9 mouse cellular contexts compared by ENCODE assay signal in genomic region chr12:82394118-82394861, GRCm38 (mm10).
DNase-seq lines count a peak whose midpoint lies in the region; ATAC-seq lines count a peak whose summit lies in the region.
"Had no signal": no experiment of that assay in that cellular context is flagged by ENCODE, and none has a peak within 500 bp of the region (broad histone marks: within the 10 kb centered on the region; RNA-seq: fewer than 3 reads in every experiment).

No protein-coding gene starts in this region.

- peak; percentile 32 for DNase-seq in kidney, postnatal 14 days
- peak; percentile 16 for DNase-seq in A20 (ENCODE audit: low read depth, low spot score)
- peak; percentile 40 for DNase-seq in CD4-positive, CD25-positive, alpha-beta regulatory T cell, adult 2 months (ENCODE audit: low read depth, low spot score)
- DNase-seq in B cell, adult 2 months: no peak
- no peak for DNase-seq in layer of hippocampus, postnatal 25 days (ENCODE audit: extremely low spot score in 1 of 2, low spot score in 1 of 2)

- no peak overlapping the region for H3K4me3 ChIP-seq in kidney, embryonic 14.5 days (ENCODE audit: low read length)
- H3K4me3 ChIP-seq in intestine, embryonic 16.5 days (ENCODE audit: low read length): no peak overlapping the region
- H3K4me3 ChIP-seq: liver, embryonic 15.5 days had no signal

- H3K9ac ChIP-seq in kidney, embryonic 14.5 days (ENCODE audit: low read depth, low read length): no peak overlapping the region
- no peak overlapping the region for H3K9ac ChIP-seq in intestine, embryonic 16.5 days (ENCODE audit: low read depth, low read length)
- H3K9ac ChIP-seq: liver, embryonic 15.5 days had no signal

- no peak for ATAC-seq in kidney, embryonic 14.5 days (ENCODE audit: low FRiP score, low TSS enrichment)
- 0 out of 2 replicates have a peak, but pooled peaks have one; percentile 34 for ATAC-seq in intestine, embryonic 16.5 days
- ATAC-seq: hindbrain, postnatal 0 days had no signal

- peaks cover 14% of the 10 kb centered on the region for H3K4me1 ChIP-seq in kidney, embryonic 14.5 days (ENCODE audit: control insufficient read depth, insufficient read depth, low read length)
- peaks cover 17% of the 10 kb centered on the region for H3K4me1 ChIP-seq in intestine, embryonic 16.5 days (ENCODE audit: control insufficient read depth, insufficient read depth, low read length)

- peaks cover 9% of the 10 kb centered on the region for H3K36me3 ChIP-seq in kidney, embryonic 14.5 days (ENCODE audit: control insufficient read depth, insufficient read depth, low read length)
- no peaks in the 10 kb centered on the region; the same call in 1 of the 2 replicates for H3K36me3 ChIP-seq in intestine, embryonic 16.5 days (ENCODE audit: control insufficient read depth, insufficient read depth, low read length)
- H3K36me3 ChIP-seq: liver, embryonic 15.5 days had no signal

- H3K27ac ChIP-seq in kidney, embryonic 14.5 days (ENCODE audit: low read depth, low read length): no peak overlapping the region
- H3K27ac ChIP-seq in intestine, embryonic 16.5 days (ENCODE audit: low read length): peak overlapping the region; percentile 46
- H3K27ac ChIP-seq: hindbrain, postnatal 0 days; liver, embryonic 15.5 days had no signal

- H3K4me2 ChIP-seq in kidney, embryonic 14.5 days (replicated peaks; ENCODE audit: low read depth, low read length): no peak overlapping the region
- no peak overlapping the region for H3K4me2 ChIP-seq in intestine, embryonic 16.5 days (ENCODE audit: low read depth, low read length)
- H3K4me2 ChIP-seq: liver, embryonic 15.5 days had no signal

- 34% methylated on average over 8 of the region's 8 CpGs for WGBS in kidney, embryonic 14.5 days
- 38% methylated on average over 8 of the region's 8 CpGs for WGBS in intestine, embryonic 16.5 days

- H3K9me3 ChIP-seq in kidney, embryonic 14.5 days (ENCODE audit: control insufficient read depth, low read length): no peaks in the 10 kb centered on the region
- H3K9me3 ChIP-seq in intestine, embryonic 16.5 days (ENCODE audit: control insufficient read depth, low read length): no peaks in the 10 kb centered on the region
- H3K9me3 ChIP-seq: liver, embryonic 15.5 days had no signal

- H3K27me3 ChIP-seq in kidney, embryonic 14.5 days (ENCODE audit: control insufficient read depth, insufficient read depth, low read length): no peaks in the 10 kb centered on the region
- H3K27me3 ChIP-seq in intestine, embryonic 16.5 days (replicated peaks; ENCODE audit: control insufficient read depth, insufficient read depth, low read length): no peaks in the 10 kb centered on the region
- H3K27me3 ChIP-seq: liver, embryonic 15.5 days had no signal

Comparison
In these comparisons a context has a peak if more than half of its experiments do, and no peak if none do; other contexts are left out.
1. DNase-seq: peak in kidney, postnatal 14 days (single experiment), A20 (single experiment) and CD4-positive, CD25-positive, alpha-beta regulatory T cell, adult 2 months (single experiment); none in B cell, adult 2 months (0 of 2) and layer of hippocampus, postnatal 25 days (0 of 2).